Mouse (Mus musculus) midbrain, embryonic 10.5 days (tissue): ENCODE results near the gene Gm38100. TPM values are rescaled to one million over a fixed set of nuclear protein-coding genes. Genes with fewer than 3 reads are reported as not detected.

Source experiments
- DNase-seq: peaks from one replicate; pipeline ENCODE4 v3.0.0-alpha.2; 2017; ENCODE audit warnings: low spot score
- H3K27ac ChIP-seq: fragments of 300-500 bp; sonication (generic); replicated peaks from 2 replicates; pipeline ENCODE4 v1.5.1; 2016; ENCODE audit warnings: mild to moderate bottlenecking
- H3K27me3 ChIP-seq: fragments of 300-500 bp; sonication (generic); 2 replicates; pipeline ENCODE4 v1.6.1; 2016; ENCODE audit warnings: low read depth, mild to moderate bottlenecking; ENCODE audit not compliant: poor library complexity, severe bottlenecking
- H3K36me3 ChIP-seq: fragments of 300-500 bp; sonication (generic); 2 replicates; pipeline ENCODE4 v1.6.1; 2016; ENCODE audit warnings: mild to moderate bottlenecking, moderate library complexity
- H3K4me1 ChIP-seq: fragments of 300-500 bp; sonication (generic); 2 replicates; pipeline ENCODE4 v1.6.1; 2016
- H3K4me3 ChIP-seq: fragments of 300-500 bp; sonication (generic); 2 replicates; pipeline ENCODE4 v1.5.1; 2016; ENCODE audit warnings: mild to moderate bottlenecking, moderate library complexity
- H3K9me3 ChIP-seq: fragments of 300-500 bp; sonication (generic); replicated peaks from 2 replicates; pipeline ENCODE4 v1.6.1; 2016; ENCODE audit warnings: mild to moderate bottlenecking
- WGBS: fragments of 180-500 bp; shearing (Covaris S2); methylation state at CpG from one replicate; pipeline ENCODE4 v1.1.7; 2016; 5-methylcytosine and 5-hydroxymethylcytosine counted together
- polyA plus RNA-seq: library from polyadenylated mRNA; unstranded; fragments of >200 nt; fragmentation: Nextera tagmentation; extraction: Ambion mirVana; gene quantifications from 2 replicates; pipeline ENCODE4 v1.2.1, GENCODE M21; 2016

The Gm38100 gene
- polyA plus RNA-seq: 0.16 and 0.27 TPM in 2 replicates

DNA sequence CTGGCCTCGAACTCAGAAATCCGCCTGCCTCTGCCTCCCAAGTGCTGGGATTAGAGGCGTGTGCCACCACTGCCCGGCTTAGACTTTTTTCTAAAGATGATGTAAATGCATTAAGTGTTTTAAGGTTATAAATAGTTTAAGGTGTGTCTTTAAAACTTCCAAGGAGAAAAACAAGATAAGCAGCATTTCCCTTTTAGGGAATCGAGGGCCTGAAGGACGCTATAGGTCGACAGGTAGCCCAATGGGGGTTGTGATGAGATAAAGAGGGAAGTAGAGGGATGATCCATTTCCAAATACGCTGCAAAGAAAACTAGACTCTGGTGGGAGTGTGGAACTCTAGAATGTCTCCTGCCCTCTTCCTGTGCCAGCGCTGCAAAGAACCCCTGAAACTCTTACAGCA, at the start of gene Gm38100:
Gm38100 (plus strand) TSS at position 301 of the 400 bp plus-strand sequence.
- Histone ChIP-seq H3K4me3 (no peak within 1 kb of the TSS), H3K4me1 (no peaks in the 10 kb centered on the region), H3K27ac (no peak within 1 kb of the TSS), H3K9me3 (no peaks in the 10 kb centered on the region), H3K27me3 (no peaks in the 10 kb centered on the region), H3K36me3 (no peaks in the 10 kb centered on the region)
- DNase-seq: no peak
- 90% methylated on average over 9 of the region's 9 CpGs for WGBS

DNA sequence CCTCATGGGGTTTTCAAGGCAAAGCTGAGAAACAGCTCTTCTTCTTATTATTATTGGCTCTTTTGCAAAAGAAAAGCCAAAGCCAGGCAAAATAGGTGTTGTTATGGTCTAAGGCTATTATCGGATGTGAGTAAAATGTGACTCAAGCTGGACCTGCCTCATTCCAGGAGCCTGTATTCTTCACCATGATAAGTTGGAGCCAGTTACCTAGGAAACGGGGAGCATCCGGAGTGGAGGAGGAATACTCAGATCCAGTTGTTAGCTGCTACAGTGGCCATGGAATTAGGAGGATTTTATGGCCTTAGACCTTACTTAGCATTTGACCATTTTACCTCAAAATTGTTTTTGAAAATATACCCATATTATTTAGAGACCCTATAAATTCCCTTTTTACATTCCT, 49.4 kb upstream of the Gm38100 start:
- Histone ChIP-seq H3K4me1 (peaks cover 13% of the 10 kb centered on the region), H3K36me3 (no peaks in the 10 kb centered on the region), H3K9me3 (no peaks in the 10 kb centered on the region), H3K27me3 (no peaks in the 10 kb centered on the region), H3K4me3 (no peak overlapping the region), H3K27ac (no peak overlapping the region)
- 66% methylated on average over 3 of the region's 3 CpGs for WGBS
- DNase-seq: no peak

DNA sequence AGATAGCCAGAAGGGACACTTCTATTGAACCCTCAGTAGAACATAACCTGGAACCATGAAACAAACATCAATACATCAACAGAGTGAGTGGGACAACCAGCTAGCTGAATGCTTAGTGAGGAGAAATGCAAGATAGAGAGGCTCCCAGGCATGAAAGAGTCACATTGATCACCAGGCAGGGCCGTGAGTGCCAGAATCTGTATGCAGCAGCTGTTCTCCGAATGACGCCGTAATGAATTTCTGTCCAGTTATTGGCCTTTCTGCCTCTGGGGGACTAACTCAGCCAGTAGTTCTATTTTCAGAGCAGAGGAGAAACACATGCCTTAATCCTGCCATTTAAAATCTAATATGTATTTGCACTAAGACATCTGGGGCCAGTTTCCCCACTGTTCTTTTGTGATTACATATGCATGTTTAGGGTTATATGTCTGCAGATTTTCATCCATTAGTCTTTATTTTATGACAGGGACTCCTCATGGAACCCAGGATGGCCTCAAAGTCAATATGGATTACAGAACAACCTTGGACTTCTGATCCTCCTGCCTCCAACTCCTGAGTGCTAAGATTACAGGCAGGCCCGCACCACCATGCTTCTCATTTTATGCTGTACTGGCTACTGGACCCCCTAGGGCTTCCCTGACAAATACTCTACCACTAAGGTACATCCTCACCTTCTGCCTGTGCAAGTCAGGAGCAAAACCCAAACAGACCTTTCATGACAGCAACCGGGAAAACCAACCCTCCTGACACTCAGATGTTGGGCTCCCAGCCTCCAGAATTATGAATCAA, 47.9 kb upstream of the Gm38100 start:
- WGBS: 87% methylated on average over 6 of the region's 6 CpGs

DNA sequence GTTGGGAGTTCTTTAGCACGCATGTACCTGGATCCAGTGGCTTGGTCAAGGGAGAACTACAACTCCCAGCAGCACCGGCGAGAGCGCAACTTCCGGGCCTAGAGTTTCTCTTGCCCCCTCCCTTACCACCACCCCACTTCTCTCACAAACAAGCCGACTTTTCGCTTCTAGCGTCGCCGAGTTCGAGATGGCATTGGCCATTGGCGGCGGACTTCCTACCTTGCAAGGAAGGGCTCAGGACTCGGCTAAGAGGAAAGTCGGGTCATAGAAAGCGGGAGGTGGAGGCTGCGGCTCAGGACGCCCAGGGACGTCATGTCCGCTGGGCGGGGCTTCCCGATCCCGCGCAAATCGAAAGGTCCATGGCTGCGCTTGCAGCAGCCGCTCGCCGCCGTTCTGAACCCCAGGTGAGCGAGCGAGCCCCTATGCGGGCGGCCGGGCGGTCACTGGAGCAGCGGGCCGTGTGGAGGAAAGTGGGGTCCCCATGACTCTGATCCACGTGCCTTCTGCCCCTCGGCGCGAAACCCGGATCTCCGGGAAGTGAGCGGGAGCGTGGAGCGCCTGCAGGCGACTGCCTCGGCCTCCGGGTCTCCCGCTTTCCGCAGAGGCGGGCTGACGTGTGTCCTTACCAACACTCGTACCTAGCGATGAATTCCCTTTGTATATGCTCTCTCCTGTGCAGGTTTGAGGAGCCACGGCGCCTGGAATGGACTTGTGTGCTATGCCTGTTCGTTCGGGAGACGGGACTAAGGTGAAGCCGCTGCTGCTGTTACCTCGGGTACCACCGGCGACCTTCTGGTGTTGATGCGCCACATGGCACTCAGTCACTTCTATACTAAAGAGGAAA, 39.5 kb upstream of the Gm38100 start, which contains the start of gene Exo1:
Exo1 (plus strand) TSS at position 129 of the 844 bp plus-strand sequence.
- Histone ChIP-seq H3K27me3 (no peaks in the 10 kb centered on the region), H3K4me1 (peaks cover 17% of the 10 kb centered on the region), H3K27ac (peak within 1 kb of the TSS; percentile 98), H3K9me3 (no peaks in the 10 kb centered on the region), H3K4me3 (peak within 1 kb of the TSS; percentile 88), H3K36me3 (peaks cover 41% of the 10 kb centered on the region)
- WGBS: under 1% methylated on average over 66 of the region's 66 CpGs
- DNase-seq: peak; percentile 91

More for the DNA sequence above, 47.9 kb upstream of the Gm38100 start:
- H3K27me3 ChIP-seq: no peaks in the 10 kb centered on the region
- no peaks in the 10 kb centered on the region for H3K9me3 ChIP-seq
- H3K4me3 ChIP-seq: no peak overlapping the region
- H3K4me1 ChIP-seq: peaks cover 8% of the 10 kb centered on the region
- H3K36me3 ChIP-seq: no peaks in the 10 kb centered on the region
- H3K27ac ChIP-seq: no peak overlapping the region
- no peak for DNase-seq

DNA sequence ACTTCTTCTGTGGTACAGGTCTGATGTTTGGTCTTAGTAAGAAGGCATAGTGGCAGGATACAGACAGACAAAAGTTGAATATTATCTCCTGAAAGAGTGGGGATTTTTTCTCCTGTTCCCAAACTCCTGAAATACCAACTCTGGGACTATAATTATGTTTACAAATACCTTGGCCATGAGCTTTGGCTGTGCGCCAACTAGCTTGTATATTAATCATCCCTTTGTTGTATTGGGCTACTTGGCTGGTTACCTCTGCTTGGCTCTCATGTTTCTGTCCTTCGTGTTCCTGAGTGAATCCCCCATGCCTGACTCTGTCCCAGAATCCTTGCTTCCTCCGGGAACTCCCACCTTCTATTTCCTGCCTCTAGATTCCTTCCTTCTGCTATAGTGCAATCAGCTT, 36.7 kb upstream of the Gm38100 start:
- no peak overlapping the region for H3K4me3 ChIP-seq
- H3K36me3 ChIP-seq: peaks cover 65% of the 10 kb centered on the region
- no peaks in the 10 kb centered on the region for H3K27me3 ChIP-seq
- no peak for DNase-seq
- 94% methylated on average over 3 of the region's 3 CpGs for WGBS
- peaks cover 17% of the 10 kb centered on the region for H3K4me1 ChIP-seq
- no peaks in the 10 kb centered on the region for H3K9me3 ChIP-seq
- no peak overlapping the region for H3K27ac ChIP-seq

DNA sequence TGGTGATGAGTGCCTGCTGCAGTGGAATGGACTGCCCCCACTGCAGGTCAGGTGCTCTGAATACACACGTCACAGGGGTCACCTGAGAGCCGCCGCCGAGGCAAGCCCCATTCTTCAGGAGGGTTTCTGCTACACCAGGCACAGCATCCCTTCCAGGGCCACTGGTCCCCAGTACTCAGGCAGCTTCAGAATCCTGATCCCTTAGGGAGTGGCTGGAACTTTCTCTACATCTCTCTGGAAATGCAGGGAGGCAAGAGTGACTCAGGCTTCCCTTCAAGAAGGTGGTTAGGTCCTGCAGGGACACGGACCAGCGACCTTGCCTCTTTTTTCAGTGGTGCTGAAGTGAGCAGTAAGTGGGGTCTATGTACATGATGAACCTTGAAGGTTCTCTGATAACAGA, 26.9 kb upstream of the Gm38100 start:
- Histone ChIP-seq H3K27ac (no peak overlapping the region), H3K27me3 (no peaks in the 10 kb centered on the region), H3K9me3 (no peaks in the 10 kb centered on the region), H3K36me3 (peaks cover 82% of the 10 kb centered on the region), H3K4me1 (no peaks in the 10 kb centered on the region), H3K4me3 (no peak overlapping the region)
- no peak for DNase-seq
- WGBS: 90% methylated on average over 6 of the region's 6 CpGs

DNA sequence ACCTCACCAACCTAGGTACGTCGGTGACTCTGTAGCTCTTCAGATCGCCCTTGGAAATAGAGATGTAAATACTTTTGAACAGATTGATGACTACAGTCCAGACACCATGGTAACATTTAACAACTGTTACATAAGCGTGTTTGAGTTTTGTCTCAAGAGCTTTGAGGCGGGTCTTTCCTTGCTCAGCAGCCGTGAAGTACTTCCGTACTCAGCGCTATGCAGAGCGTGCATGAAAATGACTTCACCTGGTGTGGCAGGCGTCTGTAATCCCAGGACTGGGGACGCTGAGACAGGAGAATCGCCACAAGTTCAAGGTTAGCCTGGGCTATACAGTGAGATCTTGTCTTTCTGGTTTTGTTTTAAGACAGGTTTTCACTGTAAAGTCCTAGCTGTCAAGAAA, 26.4 kb upstream of the Gm38100 start:
- H3K9me3 ChIP-seq: no peaks in the 10 kb centered on the region
- DNase-seq: no peak
- H3K4me3 ChIP-seq: no peak overlapping the region
- H3K27ac ChIP-seq: no peak overlapping the region
- no peaks in the 10 kb centered on the region for H3K27me3 ChIP-seq
- peaks cover 82% of the 10 kb centered on the region for H3K36me3 ChIP-seq
- WGBS: 95% methylated on average over 12 of the region's 12 CpGs
- H3K4me1 ChIP-seq: no peaks in the 10 kb centered on the region

DNA sequence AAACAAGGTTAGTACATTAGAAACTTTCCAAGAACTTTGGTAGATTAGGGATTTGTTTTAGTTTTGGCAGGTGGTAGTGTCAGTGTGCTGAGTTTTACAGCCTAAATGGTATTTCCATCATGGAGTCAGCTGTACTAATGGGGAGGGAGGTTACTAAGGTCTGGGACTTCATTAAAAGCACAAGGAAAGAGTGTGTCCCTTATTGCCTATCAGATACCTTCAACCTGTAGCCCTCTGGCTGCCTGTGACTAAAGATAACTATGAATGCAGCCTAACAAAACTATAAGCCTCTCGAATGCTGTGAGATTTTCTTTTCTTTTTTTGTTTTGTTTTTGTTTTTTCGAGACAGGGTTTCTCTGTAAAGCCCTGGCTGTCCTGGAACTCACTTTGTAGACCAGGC, 8.9 kb upstream of the Gm38100 start:
- Histone ChIP-seq H3K4me1 (no peaks in the 10 kb centered on the region), H3K27me3 (no peaks in the 10 kb centered on the region), H3K27ac (no peak overlapping the region), H3K4me3 (no peak overlapping the region), H3K9me3 (no peaks in the 10 kb centered on the region), H3K36me3 (peaks cover 54% of the 10 kb centered on the region)
- WGBS: 90% methylated on average over 2 of the region's 2 CpGs
- no peak for DNase-seq

DNA sequence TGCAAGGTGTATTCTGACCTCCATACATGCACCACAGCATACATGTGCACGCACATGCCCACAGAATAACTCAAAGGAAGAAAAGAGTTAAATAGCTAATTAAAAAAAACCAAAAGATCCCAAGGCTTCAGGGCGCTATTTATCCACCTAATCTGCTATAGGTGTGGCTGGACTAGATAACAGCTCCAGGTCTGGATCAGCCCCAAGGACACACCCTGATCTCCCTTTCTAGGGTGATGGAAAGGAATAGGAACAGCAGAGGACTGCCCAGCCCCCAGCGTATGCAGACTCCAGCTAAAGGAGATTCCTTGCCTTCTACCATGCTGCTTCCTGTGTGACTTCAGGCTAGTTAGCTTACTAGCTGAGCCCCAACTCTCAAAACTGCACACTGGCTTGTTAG, 8.1 kb upstream of the Gm38100 start:
- H3K27ac ChIP-seq: no peak overlapping the region
- H3K9me3 ChIP-seq: no peaks in the 10 kb centered on the region
- peaks cover 45% of the 10 kb centered on the region for H3K36me3 ChIP-seq
- 87% methylated on average over 3 of the region's 3 CpGs for WGBS
- no peak for DNase-seq
- no peak overlapping the region for H3K4me3 ChIP-seq
- H3K27me3 ChIP-seq: no peaks in the 10 kb centered on the region
- H3K4me1 ChIP-seq: no peaks in the 10 kb centered on the region

DNA sequence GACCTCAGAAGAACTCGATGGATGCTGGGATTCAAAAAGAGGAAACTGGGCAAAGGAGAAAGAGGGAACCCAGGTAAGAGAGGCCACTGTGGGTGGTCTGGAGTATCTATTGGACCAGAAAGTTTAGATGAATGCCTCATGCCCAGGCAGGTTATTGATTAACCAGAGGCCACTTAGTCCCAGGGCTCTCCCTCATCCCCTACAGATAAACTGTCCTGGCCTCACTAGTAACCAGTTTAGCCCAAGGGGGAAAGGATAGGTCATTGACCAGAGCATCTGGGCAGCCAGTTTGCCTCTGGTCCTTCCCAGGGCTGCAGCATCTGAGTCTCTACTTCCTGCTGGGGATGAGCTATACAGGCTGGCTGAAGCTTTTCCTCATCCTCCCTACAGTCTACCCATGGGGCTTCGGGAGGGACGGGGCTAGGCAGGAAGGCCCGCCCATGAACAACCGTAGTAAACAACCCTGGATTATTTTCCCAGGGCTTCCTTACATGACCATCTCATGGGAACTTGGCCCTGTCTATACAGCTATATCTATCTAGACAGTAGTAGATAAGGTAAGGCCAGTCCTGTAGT, 6.3 kb upstream of the Gm38100 start:
- H3K4me3 ChIP-seq: no peak overlapping the region
- DNase-seq: no peak
- no peaks in the 10 kb centered on the region for H3K27me3 ChIP-seq
- peaks cover 27% of the 10 kb centered on the region for H3K36me3 ChIP-seq
- H3K27ac ChIP-seq: no peak overlapping the region
- WGBS: 80% methylated on average over 5 of the region's 5 CpGs
- no peaks in the 10 kb centered on the region for H3K4me1 ChIP-seq
- no peaks in the 10 kb centered on the region for H3K9me3 ChIP-seq

DNA sequence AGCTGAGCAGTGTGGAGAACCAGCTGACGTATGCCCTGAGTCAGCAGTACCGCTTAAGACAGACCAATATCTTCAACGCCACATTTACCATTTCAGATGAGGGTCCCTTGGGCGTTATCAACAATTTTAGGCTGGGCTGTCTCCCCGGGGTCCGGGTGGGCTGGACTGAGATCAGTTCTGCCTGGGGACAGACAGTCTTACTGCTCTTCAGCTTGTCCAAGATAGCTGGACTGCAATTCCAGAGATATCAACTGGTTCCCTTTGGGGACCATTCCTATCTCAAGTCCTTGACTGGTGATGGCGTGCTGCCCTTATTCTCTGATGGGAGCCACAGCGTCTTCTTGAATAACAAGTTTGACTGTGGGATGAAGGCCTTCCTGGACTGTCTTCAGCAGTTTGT, 962 bp downstream of the Gm38100 start:
- no peaks in the 10 kb centered on the region for H3K9me3 ChIP-seq
- DNase-seq: no peak
- H3K27ac ChIP-seq: no peak overlapping the region
- 91% methylated on average over 8 of the region's 8 CpGs for WGBS
- H3K27me3 ChIP-seq: no peaks in the 10 kb centered on the region
- H3K4me1 ChIP-seq: no peaks in the 10 kb centered on the region
- H3K4me3 ChIP-seq: no peak overlapping the region
- H3K36me3 ChIP-seq: no peaks in the 10 kb centered on the region

DNA sequence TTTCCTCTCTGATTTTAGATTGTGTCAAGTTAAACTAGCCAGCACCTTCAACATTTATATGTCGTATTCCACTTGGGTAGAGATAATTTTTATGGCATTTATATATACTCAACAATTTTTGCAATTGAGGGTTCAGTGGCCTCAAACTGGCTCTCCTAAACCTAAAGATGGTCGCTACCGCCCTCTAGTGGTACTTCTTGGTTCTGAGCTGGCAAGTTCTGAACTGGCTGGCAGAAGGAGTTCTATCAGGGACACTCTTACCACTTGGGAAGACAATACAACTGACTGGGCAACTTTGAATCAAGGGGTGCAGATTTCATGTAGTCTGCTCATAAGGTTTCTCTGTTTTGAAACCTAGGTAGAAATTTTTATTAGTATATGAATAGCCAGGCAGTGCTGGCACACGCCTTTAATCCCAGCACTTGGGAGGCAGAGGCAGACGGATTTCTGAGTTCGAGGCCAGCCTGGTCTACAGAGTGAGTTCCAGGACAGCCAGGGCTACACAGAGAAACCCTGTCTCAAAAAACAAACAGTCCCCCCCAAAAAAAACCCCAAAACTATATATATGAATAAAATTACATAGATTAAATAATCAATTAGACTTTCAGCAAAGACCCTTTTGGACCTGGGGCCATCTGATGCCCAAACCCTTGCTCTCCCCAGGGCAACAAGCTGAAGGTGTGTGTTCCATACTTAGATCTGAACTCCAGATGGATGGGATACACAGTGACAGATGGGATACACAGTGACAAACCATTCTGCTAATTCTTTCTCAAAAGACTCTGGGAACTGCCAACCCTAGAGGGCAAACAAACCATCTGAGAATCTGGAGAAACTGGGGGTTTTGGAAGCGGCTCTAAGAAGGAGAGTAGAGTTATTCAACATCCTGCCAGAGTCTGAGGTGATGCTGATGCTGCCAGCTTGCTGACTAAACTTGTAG, 4.0 kb downstream of the Gm38100 start:
- no peak overlapping the region for H3K4me3 ChIP-seq
- 53% methylated on average over 7 of the region's 7 CpGs for WGBS
- no peaks in the 10 kb centered on the region for H3K36me3 ChIP-seq
- no peak overlapping the region for H3K27ac ChIP-seq
- H3K9me3 ChIP-seq: no peaks in the 10 kb centered on the region
- H3K27me3 ChIP-seq: no peaks in the 10 kb centered on the region
- peak; percentile 52 for DNase-seq
- no peaks in the 10 kb centered on the region for H3K4me1 ChIP-seq
